Mouse (Mus musculus): ENCODE measurements around the gene Mdfi.

Mdfi gene

GRCm38 (mm10) chr17:47796968-47797367 lies 37.5 kb downstream of the Mdfi start:
- no peak for DNase-seq

DNA sequence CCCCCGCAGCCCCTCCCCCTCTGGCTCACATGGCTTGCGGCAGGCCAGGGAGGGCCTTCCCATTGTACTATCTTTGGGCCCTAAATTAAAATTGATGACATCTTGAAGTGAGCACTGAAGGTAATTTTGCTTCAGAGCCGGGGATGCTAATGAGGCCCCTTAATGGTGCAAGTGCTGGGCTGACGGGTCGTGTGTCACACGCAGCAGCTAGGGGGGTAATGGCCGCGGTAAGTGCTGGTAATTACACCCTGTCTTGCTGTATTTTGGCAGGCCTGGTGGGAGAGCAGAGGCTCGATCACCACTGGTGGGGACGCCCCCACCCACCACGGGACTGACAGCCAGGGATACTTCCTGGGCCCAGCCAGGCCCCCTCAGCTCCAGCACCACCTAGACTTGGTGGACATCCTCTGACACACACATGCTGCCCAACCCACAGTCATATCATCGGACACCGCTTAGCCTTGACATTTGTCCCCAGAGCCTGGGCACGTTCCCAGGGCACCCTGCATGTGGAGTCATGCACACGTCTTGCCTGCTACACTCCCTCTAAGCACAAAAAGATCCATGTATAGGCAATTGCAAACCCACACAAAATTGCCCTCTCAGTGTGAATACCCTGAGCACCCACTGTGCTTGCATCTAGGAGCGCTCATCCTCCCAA lies 38.2 kb downstream of the Mdfi start:
- no peak for DNase-seq

- DNase-seq = peak; percentile 23
Measured at GRCm38 (mm10) chr17:47795446-47795845, 39.0 kb downstream of the Mdfi start.

DNA sequence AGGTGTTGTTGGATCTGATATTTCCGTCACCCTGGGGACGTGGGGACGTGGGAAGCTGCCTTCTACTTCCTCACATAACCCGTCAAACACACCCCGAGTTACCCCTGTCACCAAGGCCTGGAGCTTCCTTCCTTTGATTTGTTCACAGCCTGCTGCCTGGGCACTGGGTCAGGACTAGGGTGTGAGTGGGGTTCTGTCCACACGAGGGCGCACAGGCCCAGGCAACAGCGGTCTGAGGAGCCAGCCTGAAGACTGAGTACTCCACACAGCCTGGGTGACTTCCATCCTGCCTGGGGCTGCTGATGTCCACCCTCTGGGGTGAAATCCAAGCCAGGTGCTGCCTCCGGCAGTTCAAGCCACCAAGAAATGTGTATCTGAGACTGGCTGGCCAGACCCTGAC lies 41.1 kb downstream of the Mdfi start:
- peak; percentile 80 for DNase-seq

DNA sequence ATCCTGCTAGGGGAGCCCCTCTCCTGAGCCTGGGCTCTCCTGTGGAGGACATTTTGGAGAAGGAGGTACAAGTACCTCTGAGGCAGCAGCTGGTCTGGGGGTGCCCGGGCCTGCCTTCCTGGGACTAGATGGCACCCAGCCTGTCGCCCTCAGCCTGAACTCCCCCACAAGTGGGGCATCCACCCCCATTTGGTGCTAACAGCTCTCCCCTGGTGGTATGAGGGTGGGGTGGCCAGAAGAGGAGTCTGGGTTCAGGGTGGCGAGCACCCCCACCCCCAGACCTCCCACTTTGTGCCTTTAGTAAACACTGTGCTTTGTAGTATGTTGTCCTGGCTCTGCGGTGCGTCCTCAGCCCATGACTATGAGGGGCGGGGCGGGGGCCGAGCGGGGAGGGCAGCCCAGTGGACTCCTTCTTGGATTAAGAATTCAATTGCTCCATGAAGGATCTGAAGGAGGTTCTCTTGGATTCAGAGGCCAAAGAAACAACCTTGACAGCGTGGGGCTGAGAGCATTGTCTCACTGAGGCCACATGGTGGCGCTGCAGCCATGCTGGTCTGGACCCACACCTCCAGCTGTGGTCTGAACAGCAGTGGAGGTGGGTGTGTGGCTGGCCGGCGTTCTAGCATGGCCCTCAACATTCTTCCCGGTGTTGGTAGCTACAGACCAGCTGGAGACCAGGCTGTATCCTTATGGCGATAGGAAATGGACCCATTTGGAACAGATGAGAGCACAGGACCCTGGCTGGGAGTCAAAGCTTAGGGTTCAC lies 42.2 kb downstream of the Mdfi start:
- DNase-seq = peak; percentile 48

DNA sequence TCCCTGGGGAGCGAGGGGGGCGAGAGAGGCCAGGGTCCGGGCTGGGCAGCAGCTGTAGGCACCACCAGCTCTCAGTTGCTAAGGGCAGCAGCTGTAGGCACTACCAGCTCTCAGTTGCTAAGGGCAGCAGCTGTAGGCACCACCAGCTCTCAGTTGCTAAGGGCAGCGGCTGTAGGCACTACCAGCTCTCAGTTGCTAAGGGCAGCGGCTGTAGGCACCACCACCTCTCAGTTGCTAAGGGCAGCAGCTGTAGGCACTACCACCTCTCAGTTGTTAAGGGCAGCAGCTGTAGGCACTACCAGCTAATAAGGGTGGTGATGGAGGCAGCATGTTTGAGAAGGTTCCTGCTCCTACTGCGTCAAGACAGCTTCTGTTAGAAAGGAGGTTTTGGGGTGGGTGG lies 45.5 kb downstream of the Mdfi start:
- DNase-seq = no peak

DNA sequence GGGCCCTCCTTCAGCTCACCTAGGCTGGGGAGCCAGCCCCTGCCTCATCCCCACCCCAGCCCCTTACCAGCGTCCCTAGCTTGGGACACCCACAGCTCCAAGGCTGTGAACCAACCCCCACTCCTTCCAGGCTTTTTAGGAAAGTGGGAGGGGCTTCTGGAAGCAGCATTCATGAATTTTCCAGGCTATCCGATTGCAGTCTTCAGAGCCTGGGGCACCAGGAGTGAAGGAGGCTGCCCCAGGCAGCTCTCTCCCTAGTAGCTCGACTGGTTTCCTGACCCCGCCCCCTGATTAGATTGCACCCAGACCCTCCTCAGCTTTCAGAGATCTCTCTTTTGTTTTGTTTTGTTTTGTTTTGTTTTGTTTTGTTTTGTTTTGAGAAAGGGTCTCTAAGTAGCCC lies 46.2 kb downstream of the Mdfi start:
- no peak for DNase-seq

DNA sequence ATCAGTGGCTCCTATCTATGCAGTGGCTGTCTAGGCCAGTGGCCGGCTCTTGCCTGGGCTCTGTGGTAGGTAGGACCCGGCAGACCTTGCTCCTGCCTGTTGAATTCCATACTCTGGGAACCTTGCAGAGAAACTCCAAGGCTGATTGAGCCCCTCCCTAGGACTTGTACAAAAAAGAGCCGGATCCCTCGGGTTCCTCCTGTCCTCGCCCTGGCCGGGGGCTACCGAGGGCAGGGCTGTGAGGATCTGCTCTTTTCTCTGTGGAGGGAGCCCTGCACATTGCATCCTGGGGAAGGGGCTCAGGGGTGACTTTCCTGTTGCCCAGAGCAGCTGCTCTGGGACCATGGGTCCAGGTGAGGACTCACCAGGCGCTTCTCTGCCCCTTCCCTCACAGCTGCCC lies 46.9 kb downstream of the Mdfi start:
- DNase-seq = no peak

DNA sequence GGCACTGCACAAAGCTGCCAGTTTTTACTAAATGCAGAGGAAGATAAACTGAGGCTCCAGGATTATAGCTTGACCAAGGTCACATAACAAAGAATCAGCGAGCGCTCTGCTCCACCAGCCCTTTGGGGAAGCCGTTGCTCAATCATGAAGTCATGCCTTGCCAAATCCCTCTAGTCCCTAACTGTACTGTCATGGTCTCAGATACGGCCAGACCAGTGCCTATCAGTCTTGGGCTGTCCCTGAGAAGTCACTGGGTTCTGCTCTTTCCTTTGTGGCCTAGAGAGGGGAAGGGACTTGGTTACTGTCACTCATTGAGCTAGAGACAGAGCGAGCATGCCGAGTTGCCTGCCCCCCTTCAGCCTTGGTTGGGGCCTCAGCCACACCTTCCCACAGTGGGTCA lies 50.1 kb downstream of the Mdfi start:
- no peak for DNase-seq

DNA sequence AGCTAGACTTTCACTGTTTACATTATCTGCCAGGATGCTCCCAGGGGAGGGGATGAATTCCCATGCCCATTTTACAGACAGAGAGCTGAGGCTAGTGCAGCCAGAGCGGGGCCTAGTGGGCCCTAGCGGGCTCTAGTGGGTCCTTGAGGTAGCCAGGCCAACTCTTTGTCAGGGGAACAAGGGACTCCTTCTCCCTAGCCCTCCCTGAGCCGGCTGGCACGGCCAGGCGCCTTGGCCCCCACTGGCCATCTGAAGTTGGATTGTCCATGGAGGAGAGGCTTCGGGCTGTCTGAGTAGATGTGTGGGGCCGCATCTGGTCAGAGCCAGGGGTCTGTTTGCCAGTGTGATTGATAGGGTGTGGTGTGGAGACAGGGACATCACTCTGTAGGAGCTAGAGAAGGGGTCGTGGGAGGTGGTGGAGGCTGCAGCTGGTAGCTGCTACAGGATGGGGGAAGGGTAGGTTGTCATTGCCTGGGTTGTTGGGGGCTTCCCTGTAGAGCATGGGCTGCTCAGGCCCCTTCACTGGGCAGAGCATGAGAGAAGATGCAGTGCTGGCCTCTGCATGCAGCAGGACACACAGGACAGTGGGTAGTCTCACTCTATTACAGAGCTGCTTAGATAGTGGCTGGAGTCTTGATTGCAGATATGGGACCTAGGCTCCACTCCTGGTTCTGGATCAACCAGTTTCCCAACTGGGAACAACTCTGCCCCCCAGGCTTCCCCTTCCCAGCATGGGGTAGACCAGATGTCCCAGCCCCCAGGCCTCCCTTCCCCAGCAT lies 50.9 kb downstream of the Mdfi start:
- DNase-seq = no peak

DNA sequence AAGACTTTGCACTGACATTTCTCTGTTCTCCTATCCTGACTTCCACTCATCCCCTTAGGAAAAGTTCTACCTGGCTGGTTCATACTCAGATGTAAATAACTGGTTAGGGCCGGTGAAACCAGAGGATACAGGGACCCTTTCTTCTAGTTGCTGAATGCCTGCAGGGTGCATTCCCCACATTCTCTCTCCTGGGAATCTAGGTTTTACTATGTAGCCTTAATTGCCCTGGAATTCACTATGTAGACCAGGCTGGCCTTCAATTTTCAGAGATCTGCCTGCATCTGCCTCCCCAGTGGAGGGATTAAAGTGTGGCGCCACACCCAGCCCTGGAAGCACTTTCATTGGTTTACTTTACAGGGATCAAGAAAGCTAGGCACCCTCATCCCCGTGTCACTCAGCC lies 52.0 kb downstream of the Mdfi start:
- no peak for DNase-seq

DNA sequence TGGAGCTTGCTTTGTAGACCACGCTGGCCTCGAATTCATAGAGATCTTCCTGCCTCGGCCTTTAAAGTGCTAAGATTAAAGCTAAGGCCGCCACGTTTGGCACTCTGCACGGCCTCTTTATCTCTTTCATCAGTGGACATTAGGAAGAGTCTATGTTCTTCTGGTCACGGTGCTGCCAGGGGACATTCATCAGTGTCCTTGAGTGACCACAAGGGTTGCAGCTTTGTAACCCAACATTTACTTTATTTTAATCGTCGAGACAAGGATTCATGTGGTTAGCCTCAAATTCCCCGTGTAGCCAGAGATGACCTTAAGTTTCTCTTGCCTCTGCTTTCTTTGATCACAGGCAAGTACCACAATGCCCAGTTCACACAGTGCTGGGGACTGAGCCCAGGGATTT lies 54.0 kb downstream of the Mdfi start:
- DNase-seq = no peak

DNA sequence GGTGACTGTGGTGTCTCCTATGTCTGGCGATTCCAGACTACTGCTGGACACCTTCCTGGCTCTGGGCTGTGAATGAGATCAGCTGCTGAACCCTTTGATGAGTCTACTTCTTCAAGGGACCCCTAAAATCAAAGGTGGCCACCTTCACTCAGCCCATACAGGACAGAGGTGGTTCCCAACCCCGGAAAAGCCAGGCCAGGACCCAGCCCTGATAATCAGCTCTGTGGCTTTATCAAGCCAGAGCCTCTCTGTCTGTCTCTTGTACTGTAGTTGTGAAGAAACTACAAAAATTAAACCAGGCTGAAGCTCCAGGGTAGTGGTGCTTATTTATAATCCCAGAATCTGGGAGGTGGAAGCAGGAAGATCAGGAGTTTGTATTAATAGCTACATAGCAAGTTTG lies 57.4 kb downstream of the Mdfi start:
- DNase-seq = no peak

GRCm38 (mm10) chr17:47773604-47774003 lies 60.9 kb downstream of the Mdfi start:
- no peak for DNase-seq

DNA sequence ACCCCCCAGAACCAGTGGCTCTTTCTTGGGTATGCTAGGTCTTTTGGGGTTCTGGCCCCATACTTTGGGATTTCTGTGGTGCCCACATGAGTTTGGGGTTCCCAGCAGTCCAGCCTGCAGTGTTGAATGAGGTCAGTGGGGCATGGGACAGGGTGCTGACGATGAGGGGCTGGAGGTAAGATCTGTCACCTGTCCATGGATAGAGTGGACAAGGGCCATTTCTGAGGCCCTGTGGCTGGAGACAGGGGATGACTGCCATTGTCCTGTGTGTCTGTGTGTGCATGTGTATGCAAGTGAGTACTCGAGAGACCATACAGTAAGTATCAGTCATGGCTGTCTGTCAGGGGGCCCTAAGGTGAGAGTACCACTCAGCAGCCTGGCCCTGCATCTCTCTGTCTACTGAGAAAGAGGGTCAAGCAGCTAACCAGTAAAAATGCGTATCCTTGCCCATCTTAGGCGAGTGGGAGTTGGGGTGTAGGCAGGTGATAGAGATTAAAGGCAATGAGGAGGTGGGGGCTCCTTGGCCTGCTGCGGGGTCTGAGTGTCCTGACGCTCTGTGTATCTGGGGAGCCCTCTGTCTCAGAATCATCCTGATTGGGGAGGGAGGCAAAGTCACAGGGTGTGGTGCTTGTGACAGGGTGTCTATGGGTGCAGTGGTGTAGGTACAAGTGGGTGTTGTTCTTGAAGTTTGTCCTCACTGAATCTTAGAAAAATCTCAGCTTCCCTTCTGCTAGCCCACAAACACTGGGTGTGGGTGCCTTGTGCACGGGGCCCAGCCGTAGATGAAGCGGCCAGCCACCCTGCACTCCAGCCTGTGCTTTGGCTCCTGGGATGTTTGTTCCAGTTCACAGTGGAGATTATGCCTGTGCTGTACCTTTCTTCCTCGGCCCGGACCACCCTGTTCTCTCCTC lies 64.8 kb downstream of the Mdfi start:
- DNase-seq = no peak

- DNase-seq = no peak
Measured at GRCm38 (mm10) chr17:47768707-47769276, 65.7 kb downstream of the Mdfi start.

DNA sequence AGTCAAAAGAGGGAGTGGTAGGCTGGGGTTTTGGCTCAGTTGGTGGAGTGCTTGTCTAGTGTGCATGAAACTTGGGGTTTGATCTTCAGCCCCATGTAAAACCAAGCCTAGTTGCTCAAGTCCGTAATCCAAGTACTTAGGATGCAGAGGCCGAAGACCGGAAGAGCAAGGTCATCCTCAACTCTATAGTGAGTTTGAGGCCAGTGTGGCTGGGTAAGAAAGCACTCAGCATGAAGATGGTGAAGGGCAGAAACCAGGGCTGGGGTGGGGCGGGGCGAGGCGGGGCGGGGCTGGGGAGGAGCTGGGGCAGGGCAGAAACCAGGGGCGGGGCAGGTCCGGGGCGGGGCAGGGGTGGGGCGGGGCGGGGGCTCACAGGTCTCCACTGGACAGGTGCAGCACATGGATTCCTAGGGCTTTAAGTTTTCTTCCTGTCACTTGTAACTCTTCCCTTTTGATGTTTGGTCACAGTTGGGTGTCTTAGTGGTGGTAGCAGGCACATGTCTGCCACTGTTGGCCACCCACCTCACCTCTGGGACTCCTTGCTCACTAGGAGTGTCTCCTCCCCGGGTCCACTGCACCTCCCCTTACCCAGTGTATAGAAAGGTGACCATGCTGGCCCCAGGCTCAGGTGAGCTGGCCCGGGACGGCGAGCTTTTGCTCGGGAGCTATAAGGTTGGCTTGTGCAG lies 66.9 kb downstream of the Mdfi start:
- DNase-seq = no peak

DNA sequence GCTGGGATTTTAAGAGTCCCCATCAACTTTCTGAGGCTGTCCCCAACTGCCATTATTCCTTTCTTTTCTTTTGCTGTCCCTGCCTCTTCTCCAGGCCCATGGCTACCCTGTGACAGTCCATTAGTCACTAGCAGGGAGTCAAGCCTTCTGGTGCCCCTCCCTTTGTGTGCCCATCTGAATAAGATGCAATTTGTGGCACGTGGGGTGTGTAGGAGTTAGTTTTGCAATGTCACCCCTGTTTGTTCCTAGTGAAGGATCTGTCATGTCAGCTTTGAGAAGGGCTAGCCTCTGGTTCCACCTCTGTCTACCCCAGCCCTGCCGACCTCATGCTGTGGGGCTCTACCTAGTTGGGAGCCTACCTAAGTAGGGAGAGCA lies 67.4 kb downstream of the Mdfi start:
- DNase-seq = no peak

DNA sequence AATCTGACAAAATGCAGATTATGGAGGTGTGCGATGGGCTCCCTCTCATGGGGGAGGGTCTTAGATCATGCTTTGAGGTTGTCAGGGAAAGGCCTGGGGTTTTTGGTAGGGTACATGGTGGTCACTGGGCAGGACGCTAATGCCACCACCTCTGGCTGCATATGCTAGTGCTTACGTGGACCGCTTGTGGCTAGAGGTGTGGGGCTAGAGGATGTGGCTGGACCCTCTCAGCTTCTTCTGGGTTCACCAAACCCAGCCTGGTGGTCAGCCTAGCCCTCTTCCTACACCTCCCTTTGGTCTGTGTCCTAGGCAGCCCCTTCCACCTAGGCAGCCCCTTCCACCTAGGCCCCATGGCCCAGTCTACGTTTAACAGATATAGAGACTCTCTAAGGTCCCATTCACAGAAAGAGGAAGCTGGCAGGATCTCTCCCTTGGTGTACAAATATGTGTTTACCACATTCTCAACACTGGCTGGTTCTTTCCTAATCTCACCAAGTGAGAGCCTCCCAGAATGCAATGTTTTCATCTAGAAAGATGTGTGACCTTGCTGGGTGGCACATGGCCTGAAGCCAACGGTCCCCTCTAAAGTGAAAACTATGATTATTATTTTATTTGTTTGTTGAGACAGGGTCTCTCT lies 68.0 kb downstream of the Mdfi start:
- DNase-seq = no peak

DNA sequence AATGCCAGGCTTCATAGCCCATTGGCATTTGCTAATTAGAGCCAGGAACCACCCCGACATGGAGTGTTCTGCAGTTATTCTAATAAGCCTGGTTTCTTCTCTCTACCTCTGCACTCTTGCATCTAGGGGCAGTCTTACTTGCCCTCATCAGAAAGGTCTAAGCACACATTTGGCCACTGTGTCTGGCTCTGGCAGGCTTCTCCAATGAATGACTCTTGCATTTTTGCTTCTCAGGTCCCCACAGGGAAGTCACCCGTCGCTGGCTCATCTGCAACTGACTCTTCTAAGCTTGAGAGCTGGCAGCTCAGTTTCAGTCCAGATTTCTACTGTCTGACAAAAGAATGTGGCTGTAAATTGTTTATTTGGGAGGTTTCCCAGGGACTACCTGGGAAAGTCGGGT lies 68.5 kb downstream of the Mdfi start:
- no peak for DNase-seq
